Mouse (Mus musculus): Measurements from ENCODE around the gene Ndufs2. TPM values are rescaled to one million over a fixed set of nuclear protein-coding genes. Genes with fewer than 3 reads are reported as not detected.

Gene Ndufs2
- total RNA-seq, 2 experiments from 2014 or later, result 280 to 296 TPM

Other genes starting within 250 kb of the Ndufs2 start
- gene Fcgr4, start 232.5 kb downstream of the Ndufs2 start, total RNA-seq (2021), result under 1 TPM in 1 of 2 experiments, not detected in 1; 0.22 TPM
- 10 to 100 TPM; 12.1 to 14.0 TPM for gene Fcgr3, start 186.5 kb downstream of the Ndufs2 start, total RNA-seq (2021)
- gene Cfap126, start 137.5 kb downstream of the Ndufs2 start, total RNA-seq (2021), result 1 to 10 TPM in 1 of 2 experiments, under 1 TPM in 1; 0.52 to 1.5 TPM
- gene Sdhc, start 100.8 kb downstream of the Ndufs2 start, total RNA-seq (2021), result 100 to 1,000 TPM; 204 to 220 TPM
- not detected for gene Mpz, start 100.7 kb downstream of the Ndufs2 start, total RNA-seq (2021)
- gene Pcp4l1, start 55.1 kb downstream of the Ndufs2 start, total RNA-seq (2021), result 10 to 100 TPM; 42.1 to 43.6 TPM
- under 1 TPM; 0.12 to 0.15 TPM for gene Nr1i3, start 37.4 kb downstream of the Ndufs2 start, total RNA-seq (2021)
- gene Tomm40l, start 28.9 kb downstream of the Ndufs2 start, total RNA-seq (2021), result 10 to 100 TPM; 81.4 to 85.9 TPM
- 1 to 10 TPM; 1.9 to 2.3 TPM for gene Apoa2, start 26.3 kb downstream of the Ndufs2 start, total RNA-seq (2021)
- gene Fcer1g, start 17.0 kb downstream of the Ndufs2 start, total RNA-seq (2021), result 10 to 100 TPM; 13.1 to 15.8 TPM
- 10 to 100 TPM; 23.5 to 26.1 TPM for gene Adamts4, start 967 bp downstream of the Ndufs2 start, total RNA-seq (2021)
- 10 to 100 TPM; 63.9 to 66.7 TPM for gene B4galt3, start 18.9 kb upstream of the Ndufs2 start, total RNA-seq (2021)
- gene Ppox, start 29.8 kb upstream of the Ndufs2 start, total RNA-seq (2021), result 10 to 100 TPM; 21.9 to 33.4 TPM
- gene Usp21, start 36.6 kb upstream of the Ndufs2 start, total RNA-seq (2021), result 10 to 100 TPM; 58.1 to 64.8 TPM
- 100 to 1,000 TPM; 105 to 116 TPM for gene Ufc1, start 43.6 kb upstream of the Ndufs2 start, total RNA-seq (2021)
- gene Dedd, start 77.8 kb upstream of the Ndufs2 start, total RNA-seq (2021), result 10 to 100 TPM; 34.6 to 35.4 TPM
- 10 to 100 TPM; 45.7 to 47.3 TPM for gene Nit1, start 94.3 kb upstream of the Ndufs2 start, total RNA-seq (2021)
- 100 to 1,000 TPM; 163 to 173 TPM for gene Pfdn2, start 94.3 kb upstream of the Ndufs2 start, total RNA-seq (2021)
- 1 to 10 TPM; 6.4 to 9.2 TPM for gene Klhdc9, start 109.4 kb upstream of the Ndufs2 start, total RNA-seq (2021)
- 1 to 10 TPM; 3.6 to 3.7 TPM for gene Nectin4, start 118.7 kb upstream of the Ndufs2 start, total RNA-seq (2021)
- gene Arhgap30, start 137.6 kb upstream of the Ndufs2 start, total RNA-seq (2021), result 1 to 10 TPM; 1.8 to 2.0 TPM
- gene Usf1, start 159.9 kb upstream of the Ndufs2 start, total RNA-seq (2021), result 100 to 1,000 TPM; 113 to 139 TPM
- 1 to 10 TPM; 3.1 to 3.3 TPM for gene Tstd1, start 167.5 kb upstream of the Ndufs2 start, total RNA-seq (2021)
- gene F11r, start 186.1 kb upstream of the Ndufs2 start, total RNA-seq (2021), result 1 to 10 TPM; 4.7 to 5.1 TPM